Mouse (Mus musculus) intestine, embryonic 14.5 days (tissue): Measurements from ENCODE around the gene Fstl4. TPM values are rescaled to one million over a fixed set of nuclear protein-coding genes. Genes with fewer than 3 reads are reported as not detected.

ENCODE experiments used
- ATAC-seq: fragments of 200-750 bp; cut with Nextera tagmentation; replicated peaks from 2 replicates; pipeline ENCODE4 v1.8.0; 2017; ENCODE audit warnings: low read depth, moderate number of reproducible peaks, moderate TSS enrichment, moderate library complexity; ENCODE audit not compliant: low FRiP score, low TSS enrichment
- DNase-seq: peaks from one replicate; pipeline ENCODE4 v3.0.0-alpha.2; 2018; ENCODE audit warnings: low spot score
- H3K27ac ChIP-seq: fragments of 300-500 bp; sonication (generic); 2 replicates; pipeline ENCODE4 v1.5.1; 2014; ENCODE audit warnings: low read depth, mild to moderate bottlenecking, control low read depth
- H3K27me3 ChIP-seq: fragments of 300-500 bp; sonication (generic); replicated peaks from 2 replicates; pipeline ENCODE4 v1.6.1; 2014; ENCODE audit warnings: low read length, control low read depth; ENCODE audit not compliant: control insufficient read depth, insufficient read depth
- H3K36me3 ChIP-seq: fragments of 300-500 bp; sonication (generic); 2 replicates; pipeline ENCODE4 v1.6.1; 2014; ENCODE audit warnings: low read length, control low read depth; ENCODE audit not compliant: control insufficient read depth, insufficient read depth
- H3K4me1 ChIP-seq: fragments of 300-500 bp; sonication (generic); replicated peaks from 2 replicates; pipeline ENCODE4 v1.6.1; 2014; ENCODE audit warnings: low read length, control low read depth, mixed read lengths; ENCODE audit not compliant: control insufficient read depth, insufficient read depth
- H3K4me2 ChIP-seq: fragments of 300-500 bp; sonication (generic); 2 replicates; pipeline ENCODE4 v1.6.1; 2014; ENCODE audit warnings: low read length
- H3K4me3 ChIP-seq: fragments of 300-500 bp; sonication (generic); 2 replicates; pipeline ENCODE4 v1.5.1; 2014; ENCODE audit warnings: low read depth, low read length, control low read depth, mixed read lengths
- H3K9ac ChIP-seq: fragments of 300-500 bp; sonication (generic); 2 replicates; pipeline ENCODE4 v1.6.1; 2014; ENCODE audit warnings: mild to moderate bottlenecking, low read length
- H3K9me3 ChIP-seq: fragments of 300-500 bp; sonication (generic); 2 replicates; pipeline ENCODE4 v1.6.1; 2016; ENCODE audit warnings: low read length, control low read depth; ENCODE audit not compliant: control insufficient read depth
- WGBS: fragments of 180-500 bp; shearing (Covaris S2); extraction: QIAGEN DNeasy Blood & Tissue Kit; methylation state at CpG from one replicate; pipeline ENCODE4 v1.1.7; 2014; 5-methylcytosine and 5-hydroxymethylcytosine counted together
- polyA plus RNA-seq: library from polyadenylated mRNA; unstranded; fragments of >200 nt; fragmentation: Nextera tagmentation; extraction: Ambion mirVana; gene quantifications from 2 replicates; pipeline ENCODE4 v1.2.1, GENCODE M21; 2014

Gene Fstl4
- polyA plus RNA-seq, 1 experiment from 2014 or later: 7.7 TPM

- WGBS: 66% methylated on average over 4 of the region's 4 CpGs
- no peak overlapping the region for H3K9ac ChIP-seq
- H3K27ac ChIP-seq: no peak overlapping the region
- H3K36me3 ChIP-seq: no peaks in the 10 kb centered on the region
- no peak overlapping the region for H3K4me3 ChIP-seq
- no peaks in the 10 kb centered on the region for H3K4me1 ChIP-seq
- H3K4me2 ChIP-seq: no peak overlapping the region
- H3K27me3 ChIP-seq: no peaks in the 10 kb centered on the region
- no peak for ATAC-seq
- H3K9me3 ChIP-seq: no peaks in the 10 kb centered on the region
- DNase-seq: no peak
Observed at GRCm38 (mm10) chr11:52753261-52753660, 11.2 kb upstream of the Fstl4 start.

- H3K4me1 ChIP-seq: peaks cover 7% of the 10 kb centered on the region; the same call in 1 of the 2 replicates
- H3K9me3 ChIP-seq: no peaks in the 10 kb centered on the region
- WGBS: 67% methylated on average over 1 of the region's 1 CpGs
- no peak for DNase-seq
- no peak for ATAC-seq
- peaks cover 42% of the 10 kb centered on the region for H3K27me3 ChIP-seq
- no peak overlapping the region for H3K9ac ChIP-seq
- H3K4me2 ChIP-seq: no peak overlapping the region
- no peak overlapping the region for H3K4me3 ChIP-seq
- no peaks in the 10 kb centered on the region for H3K36me3 ChIP-seq
- no peak overlapping the region for H3K27ac ChIP-seq
Observed at GRCm38 (mm10) chr11:52761800-52762199, 2.6 kb upstream of the Fstl4 start.

- Histone ChIP-seq H3K27ac (no peak overlapping the region), H3K4me2 (peak overlapping the region; percentile 99), H3K27me3 (peaks cover 44% of the 10 kb centered on the region), H3K9me3 (no peaks in the 10 kb centered on the region), H3K9ac (peak overlapping the region; percentile 33), H3K4me1 (peaks cover 7% of the 10 kb centered on the region; the same call in 1 of the 2 replicates), H3K36me3 (no peaks in the 10 kb centered on the region), H3K4me3 (peak overlapping the region; percentile 49)
- ATAC-seq (peak; percentile 47; the same call in 1 of the 2 replicates), DNase-seq (peak; percentile 70)
- WGBS: under 1% methylated on average over 47 of the region's 53 CpGs
Observed at GRCm38 (mm10) chr11:52764894-52765677, 652 bp downstream of the Fstl4 start.

- no peaks in the 10 kb centered on the region for H3K9me3 ChIP-seq
- H3K27me3 ChIP-seq: peaks cover 44% of the 10 kb centered on the region
- peak overlapping the region; percentile 99 for H3K4me2 ChIP-seq
- H3K4me1 ChIP-seq: peaks cover 7% of the 10 kb centered on the region; the same call in 1 of the 2 replicates
- no peaks in the 10 kb centered on the region for H3K36me3 ChIP-seq
- no peak for ATAC-seq
- peak; percentile 71 for DNase-seq
- 2% methylated on average over 21 of the region's 21 CpGs for WGBS
- H3K9ac ChIP-seq: no peak overlapping the region
- H3K4me3 ChIP-seq: peak overlapping the region; percentile 49
- H3K27ac ChIP-seq: no peak overlapping the region
Observed at GRCm38 (mm10) chr11:52765678-52766254, 1.3 kb downstream of the Fstl4 start.

- H3K4me1 ChIP-seq: peaks cover 7% of the 10 kb centered on the region; the same call in 1 of the 2 replicates
- H3K9me3 ChIP-seq: no peaks in the 10 kb centered on the region
- no peak for ATAC-seq
- H3K27me3 ChIP-seq: peaks cover 39% of the 10 kb centered on the region
- no peak for DNase-seq
- 68% methylated on average over 3 of the region's 3 CpGs for WGBS
- no peak overlapping the region for H3K4me2 ChIP-seq
- no peaks in the 10 kb centered on the region for H3K36me3 ChIP-seq
- no peak overlapping the region for H3K4me3 ChIP-seq
- no peak overlapping the region for H3K27ac ChIP-seq
- H3K9ac ChIP-seq: no peak overlapping the region
Observed at GRCm38 (mm10) chr11:52767921-52768320, 3.5 kb downstream of the Fstl4 start.

GRCm38 (mm10) chr11:52773073-52773472 lies 8.6 kb downstream of the Fstl4 start:
- ATAC-seq: no peak
- Histone ChIP-seq H3K9me3 (no peaks in the 10 kb centered on the region), H3K9ac (no peak overlapping the region), H3K27me3 (no peaks in the 10 kb centered on the region), H3K4me1 (no peaks in the 10 kb centered on the region), H3K4me3 (no peak overlapping the region), H3K36me3 (no peaks in the 10 kb centered on the region), H3K4me2 (no peak overlapping the region), H3K27ac (no peak overlapping the region)
- WGBS: 81% methylated on average over 3 of the region's 3 CpGs
- no peak for DNase-seq

GRCm38 (mm10) chr11:52775291-52775690 lies 10.9 kb downstream of the Fstl4 start:
- Histone ChIP-seq H3K9ac (no peak overlapping the region), H3K36me3 (no peaks in the 10 kb centered on the region), H3K4me1 (no peaks in the 10 kb centered on the region), H3K4me2 (no peak overlapping the region), H3K27me3 (no peaks in the 10 kb centered on the region), H3K9me3 (no peaks in the 10 kb centered on the region), H3K27ac (no peak overlapping the region), H3K4me3 (no peak overlapping the region)
- DNase-seq: no peak
- no peak for ATAC-seq
- 86% methylated on average over 3 of the region's 3 CpGs for WGBS

GRCm38 (mm10) chr11:52782426-52782825 lies 18.0 kb downstream of the Fstl4 start:
- Histone ChIP-seq H3K9ac (no peak overlapping the region), H3K27ac (no peak overlapping the region), H3K36me3 (no peaks in the 10 kb centered on the region), H3K4me1 (no peaks in the 10 kb centered on the region), H3K4me3 (no peak overlapping the region), H3K27me3 (no peaks in the 10 kb centered on the region), H3K9me3 (no peaks in the 10 kb centered on the region), H3K4me2 (no peak overlapping the region)
- DNase-seq (no peak), ATAC-seq (no peak)
- WGBS: 73% methylated on average over 5 of the region's 5 CpGs
